Mouse (Mus musculus) urinary bladder, postnatal 10 days (tissue): ENCODE measurements at regions not wholly inside any gene's neighbourhood (a gene's known extent, or its start where the extent isn't known, plus 50 kb on each side); places are given as distances from the start of the nearest gene placed in this dataset.

Source experiments
- DNase-seq: peaks from one replicate; pipeline ENCODE4 v3.0.0; 2022; ENCODE audit warnings: low spot score

DNA sequence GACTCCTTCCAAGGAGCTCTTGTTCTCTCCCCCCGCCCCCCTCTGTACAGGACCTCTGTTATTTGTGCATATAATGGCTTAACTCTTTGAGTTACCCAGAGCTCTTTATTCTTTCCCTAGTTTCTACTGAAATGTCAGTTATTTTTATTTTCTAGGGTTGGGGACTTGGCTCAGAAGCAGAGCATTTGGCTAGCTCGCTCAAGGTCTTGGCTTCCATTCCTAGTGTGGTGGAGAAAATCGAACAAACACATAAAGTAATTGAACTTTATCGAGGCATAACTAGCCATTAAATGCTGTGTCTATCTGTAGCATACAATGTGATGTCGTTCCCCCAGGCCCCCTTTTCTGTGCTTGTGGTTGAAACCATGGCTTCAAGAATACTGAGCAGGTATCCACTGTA, 716.5 kb upstream of the Car8 start:
- no peak for DNase-seq

DNA sequence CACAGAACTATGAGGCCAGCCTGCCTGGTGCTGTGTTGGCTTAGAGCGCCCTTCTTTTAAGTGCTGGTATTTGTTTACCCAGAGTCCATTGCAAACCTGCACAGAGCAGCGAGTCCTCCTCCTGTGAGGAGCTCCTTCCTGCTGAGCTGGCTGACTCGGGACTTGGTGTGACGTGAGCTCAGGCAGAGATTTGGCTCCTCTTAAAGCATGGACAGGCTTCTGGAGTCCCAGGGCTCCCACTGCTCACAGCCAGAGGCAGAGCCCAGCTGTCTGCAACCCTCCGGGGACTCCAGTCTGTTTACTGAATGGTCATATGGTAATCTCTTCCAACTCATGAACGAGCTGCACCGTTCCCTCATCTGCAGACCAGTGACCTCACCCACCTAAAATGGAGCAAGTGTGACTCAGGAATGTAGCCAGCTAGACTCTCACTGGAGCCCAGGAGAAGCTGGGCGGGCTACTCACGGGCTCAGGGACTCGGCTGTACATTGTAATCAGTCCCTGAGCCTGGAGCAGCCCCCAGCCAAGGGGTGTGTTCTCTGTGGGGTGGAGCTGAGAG, 715.6 kb upstream of the Car8 start:
- DNase-seq, result no peak

DNA sequence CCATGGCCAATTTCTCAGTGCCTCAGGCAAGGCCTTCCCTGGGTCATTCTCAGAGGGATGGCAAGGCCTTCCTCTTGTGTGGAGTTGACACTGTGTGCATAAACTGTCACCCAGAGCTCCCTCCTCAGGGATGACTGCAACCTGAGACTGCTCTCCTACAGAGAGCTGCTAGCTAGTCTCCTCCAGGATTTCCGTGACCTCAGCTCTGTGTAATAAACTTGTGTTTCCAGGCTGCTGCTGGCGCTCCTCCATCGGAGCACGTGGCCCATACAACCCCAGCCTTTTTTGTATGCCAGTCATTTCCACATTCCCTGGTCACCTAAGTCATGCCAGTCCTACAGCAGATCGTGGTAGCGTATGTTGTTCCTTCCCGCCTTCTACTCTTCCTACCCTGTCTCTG, 714.3 kb upstream of the Car8 start:
- no peak for DNase-seq

DNA sequence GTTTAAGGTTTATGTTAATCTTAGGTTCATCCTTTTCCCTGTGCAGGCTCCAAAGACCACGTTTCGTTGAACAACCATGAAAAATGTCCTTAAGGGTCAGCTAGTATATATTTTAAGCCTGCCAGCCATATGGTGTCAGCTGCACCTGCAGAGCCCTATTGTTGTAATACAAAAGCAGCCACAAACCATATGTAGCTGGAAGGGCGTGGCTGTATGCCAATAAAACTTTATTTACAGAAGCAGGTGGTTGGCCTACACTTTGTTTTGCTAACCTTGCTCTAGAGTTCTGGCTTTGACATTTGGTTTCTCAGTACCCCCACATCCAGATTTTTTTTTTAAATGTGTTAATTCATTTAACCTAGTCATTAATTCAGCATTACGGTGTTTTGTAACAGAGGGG, 711.1 kb upstream of the Car8 start:
- DNase-seq, result no peak

DNA sequence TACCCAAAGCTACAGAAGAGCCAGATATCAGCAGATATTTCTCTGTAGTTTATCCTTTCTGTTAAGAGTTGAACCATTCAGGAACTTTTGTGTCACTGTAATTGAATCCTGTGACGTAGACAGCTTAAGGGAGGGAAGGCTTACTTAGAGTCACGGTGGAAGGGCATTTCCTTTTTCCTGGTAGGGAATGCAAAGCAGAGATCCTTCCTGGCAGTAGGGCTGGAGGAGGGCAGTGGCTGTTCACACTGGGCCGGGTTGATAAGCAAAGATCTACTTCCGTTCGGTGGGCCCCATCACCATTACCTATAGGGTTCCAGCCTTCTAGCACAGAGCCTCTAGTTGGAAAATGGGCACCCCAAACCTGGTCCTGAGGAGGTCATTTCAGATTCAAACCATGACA, 710.7 kb upstream of the Car8 start:
- no peak for DNase-seq

DNA sequence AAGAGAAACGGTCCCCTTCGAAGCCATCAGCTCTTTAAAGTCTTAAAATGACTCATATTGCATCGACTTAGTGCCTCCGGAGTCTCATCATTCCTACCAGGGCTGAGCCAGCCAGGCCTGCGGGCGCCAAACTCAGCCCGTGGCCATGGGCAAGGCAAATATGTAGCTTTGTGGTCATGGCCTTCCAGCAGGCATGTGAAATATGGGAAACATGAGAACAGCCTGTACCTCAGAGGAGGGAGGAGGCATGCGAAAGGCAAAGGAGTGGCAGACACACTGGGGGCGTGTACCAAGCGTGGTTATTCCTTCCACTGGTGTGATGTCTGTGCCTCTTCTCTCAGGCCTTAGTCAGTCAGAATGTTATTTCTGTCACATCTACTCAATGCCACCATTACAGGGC, 706.3 kb upstream of the Car8 start:
- DNase-seq, result no peak

DNA sequence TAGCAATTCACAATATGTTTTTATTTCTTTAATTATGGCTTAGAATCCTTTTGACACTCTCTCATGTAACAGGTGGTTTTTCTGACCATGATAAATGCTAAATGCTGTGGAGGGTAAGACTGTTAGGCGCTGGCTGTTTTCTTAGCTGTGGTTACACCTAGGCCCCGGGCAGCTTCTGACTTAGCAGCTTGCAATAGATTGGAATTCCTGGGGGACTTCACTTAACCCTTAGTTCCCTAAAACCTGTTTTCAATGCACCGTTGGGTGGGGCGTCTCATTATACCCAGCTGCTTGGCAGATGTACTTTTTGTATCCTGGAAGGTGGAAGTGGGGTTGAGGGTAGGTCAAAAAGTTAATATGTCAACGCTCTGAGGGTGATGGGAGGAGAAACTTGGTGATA, 704.2 kb upstream of the Car8 start:
- DNase-seq, result no peak

DNA sequence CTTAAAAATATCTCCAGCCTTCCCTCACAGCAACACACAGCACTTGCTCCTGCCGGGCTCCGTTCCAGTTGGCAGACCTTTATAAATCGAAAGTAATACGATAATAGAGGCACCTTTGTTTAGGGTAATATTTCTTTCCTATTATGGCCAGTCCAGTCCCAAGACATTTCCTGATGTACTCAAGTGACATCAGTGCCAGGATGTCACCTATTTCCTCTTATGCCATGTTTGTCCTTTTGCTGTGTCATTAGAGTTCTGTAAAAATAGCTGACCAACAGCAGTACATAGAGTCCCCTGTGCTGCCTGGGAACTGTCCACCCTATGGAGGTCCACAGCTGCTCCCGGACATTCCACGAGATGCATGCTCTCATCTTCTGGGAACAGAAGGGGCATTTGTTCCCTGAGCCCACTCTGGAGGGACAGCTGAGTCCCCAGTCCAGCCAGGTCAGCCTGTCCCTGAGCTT, 700.1 kb upstream of the Car8 start:
- no peak for DNase-seq

DNA sequence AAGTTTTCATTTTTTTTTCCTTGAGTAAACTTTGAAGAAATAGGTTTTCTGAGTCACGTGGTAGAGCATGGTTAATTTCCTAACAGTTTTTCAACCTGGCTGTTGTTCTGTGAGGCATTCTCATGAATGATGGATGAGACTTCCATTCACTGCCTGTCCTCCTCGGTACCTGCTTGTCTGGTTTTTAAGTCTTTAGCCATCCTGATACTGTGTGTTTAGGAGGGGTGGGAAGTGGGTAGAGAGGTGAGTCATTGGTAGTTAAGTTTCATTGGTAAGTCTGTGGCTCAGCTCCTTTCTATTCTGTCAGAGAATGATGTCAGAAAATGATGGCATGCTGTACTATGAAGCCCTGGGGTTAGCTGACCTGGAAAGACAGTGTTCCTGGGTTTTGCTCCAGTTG, 697.1 kb upstream of the Car8 start:
- no peak for DNase-seq

DNA sequence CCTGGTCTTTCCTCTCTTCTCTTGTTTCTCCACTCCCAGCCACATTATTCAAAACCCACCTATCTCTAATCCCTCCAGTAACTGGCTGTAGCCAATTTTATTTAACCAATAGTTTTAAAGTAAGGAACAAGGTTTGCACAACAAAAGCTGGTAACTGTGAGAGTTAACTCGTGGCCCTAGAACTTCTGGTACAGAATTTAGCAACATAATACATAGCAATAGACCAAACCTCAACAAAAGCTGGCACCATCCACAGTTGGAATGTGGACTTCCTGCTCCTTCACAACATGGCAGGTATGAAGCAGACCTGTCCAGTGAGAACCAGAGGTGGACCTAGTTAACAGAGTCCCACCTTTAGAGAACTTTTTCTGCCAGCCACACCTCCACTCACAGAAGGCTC, 695.7 kb upstream of the Car8 start:
- no peak for DNase-seq

DNA sequence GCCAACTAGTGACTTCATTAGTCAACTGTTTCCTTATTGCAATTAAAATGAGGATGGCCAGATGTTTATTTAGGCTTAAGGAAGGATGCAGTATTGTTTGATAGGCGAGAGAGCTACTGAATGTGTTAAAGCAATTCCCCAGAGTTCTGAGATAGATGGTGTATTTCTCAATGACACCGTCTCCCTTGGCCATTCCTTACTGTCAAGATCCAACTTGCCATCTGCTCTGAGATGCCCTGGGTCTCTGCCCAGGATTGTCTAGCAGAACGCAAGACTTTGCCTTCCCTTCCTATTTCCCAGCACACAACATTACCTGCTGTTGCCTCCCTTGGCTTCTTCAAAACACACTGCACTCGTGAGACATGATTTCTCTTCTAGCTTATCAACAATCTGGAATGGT, 690.5 kb upstream of the Car8 start:
- DNase-seq, result no peak

DNA sequence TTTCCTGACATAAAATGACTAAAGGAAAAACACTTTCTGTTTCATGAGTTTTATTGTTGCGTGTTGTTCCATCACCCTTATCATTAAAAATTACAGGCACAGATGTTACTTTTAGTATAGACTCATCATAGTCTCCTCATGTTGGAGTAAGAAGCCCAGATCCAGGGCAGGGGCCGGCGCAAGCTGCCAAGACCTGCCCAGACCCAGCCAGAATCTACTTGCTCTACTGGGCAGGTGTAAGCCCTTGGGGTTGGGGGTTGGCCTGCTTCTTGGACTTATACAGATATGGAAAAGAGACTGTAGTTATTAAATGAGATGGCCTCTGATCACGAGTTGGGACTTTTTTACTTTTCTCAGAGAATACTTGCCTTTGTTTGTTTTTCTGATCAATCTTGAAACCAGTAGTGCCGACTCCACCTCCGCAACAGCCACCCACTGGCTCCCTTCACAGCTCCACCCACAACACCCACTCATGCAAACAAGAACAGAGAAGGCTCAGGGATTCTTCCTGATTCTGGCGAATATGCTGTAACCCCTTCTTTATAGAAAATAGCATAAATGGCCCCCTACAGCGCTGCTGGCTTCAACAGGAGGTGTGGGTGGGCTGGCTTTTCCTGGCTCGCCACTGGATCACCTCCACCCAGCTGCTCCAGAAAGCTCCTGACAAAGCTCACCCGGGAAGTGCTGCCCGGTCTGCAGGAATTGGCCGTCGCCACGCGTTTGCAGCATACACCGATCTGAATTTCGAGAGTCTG, 689.9 kb upstream of the Car8 start:
- DNase-seq, result no peak

DNA sequence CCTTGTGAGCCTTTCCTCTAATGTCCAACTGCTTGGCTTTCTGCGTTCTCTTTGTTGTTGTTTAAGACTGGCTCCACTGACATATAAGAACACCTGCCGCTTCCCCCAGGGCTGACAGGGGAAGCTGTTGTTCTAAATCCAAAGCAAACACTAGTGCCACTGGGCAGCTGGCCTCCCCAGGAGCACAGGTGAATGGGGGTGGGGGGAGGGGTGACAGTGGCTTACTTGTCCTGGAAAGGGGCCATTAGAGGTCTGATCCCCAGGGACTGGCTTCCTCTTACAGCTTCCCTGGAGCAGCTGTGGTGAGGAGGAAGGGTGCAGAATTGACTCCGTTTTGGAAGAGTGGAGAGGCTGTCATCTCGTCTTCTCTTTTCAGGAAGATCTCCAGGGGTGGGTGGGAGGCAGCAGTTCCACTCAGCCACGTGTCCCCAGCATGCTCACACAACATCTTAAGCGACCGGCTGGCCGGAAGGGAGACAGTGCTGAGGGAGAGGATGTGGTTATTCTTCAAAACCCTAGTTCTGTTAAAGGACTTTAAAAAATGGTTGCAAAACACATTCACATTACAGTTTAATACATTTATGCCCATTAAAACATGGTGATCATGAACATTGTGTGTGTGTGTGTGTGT, 688.5 kb upstream of the Car8 start:
- DNase-seq, result no peak

DNA sequence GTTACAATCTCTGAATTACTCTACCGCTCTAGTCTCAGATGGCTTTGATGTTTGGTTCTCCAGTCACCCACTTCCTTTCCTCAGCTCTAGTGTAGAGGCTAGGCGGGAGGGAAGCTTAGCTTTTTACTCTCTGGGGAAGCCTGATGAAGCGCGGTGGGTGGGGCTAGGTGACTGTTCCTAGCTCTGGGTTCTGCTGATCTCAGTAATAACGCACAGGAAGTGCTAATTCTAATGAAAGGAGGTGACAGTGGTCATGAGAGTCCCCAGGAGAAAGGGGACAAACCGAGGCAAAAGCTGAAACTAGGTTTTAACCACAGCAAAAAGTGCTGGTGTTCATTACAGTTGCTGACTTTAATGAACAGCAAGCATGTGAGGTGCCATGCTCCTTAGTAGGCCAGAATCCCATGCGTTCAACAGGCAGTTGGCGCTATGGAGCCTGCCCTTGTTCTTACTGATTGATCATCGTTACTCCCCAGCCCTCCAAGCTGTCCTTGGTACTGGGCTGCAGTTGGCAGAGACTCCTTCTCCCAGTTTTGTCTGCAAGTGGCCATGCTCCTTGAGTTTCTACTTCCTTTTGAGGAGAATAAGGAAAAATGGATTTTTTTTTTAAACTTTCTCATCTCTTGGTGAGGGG, 687.9 kb upstream of the Car8 start:
- DNase-seq, result no peak

DNA sequence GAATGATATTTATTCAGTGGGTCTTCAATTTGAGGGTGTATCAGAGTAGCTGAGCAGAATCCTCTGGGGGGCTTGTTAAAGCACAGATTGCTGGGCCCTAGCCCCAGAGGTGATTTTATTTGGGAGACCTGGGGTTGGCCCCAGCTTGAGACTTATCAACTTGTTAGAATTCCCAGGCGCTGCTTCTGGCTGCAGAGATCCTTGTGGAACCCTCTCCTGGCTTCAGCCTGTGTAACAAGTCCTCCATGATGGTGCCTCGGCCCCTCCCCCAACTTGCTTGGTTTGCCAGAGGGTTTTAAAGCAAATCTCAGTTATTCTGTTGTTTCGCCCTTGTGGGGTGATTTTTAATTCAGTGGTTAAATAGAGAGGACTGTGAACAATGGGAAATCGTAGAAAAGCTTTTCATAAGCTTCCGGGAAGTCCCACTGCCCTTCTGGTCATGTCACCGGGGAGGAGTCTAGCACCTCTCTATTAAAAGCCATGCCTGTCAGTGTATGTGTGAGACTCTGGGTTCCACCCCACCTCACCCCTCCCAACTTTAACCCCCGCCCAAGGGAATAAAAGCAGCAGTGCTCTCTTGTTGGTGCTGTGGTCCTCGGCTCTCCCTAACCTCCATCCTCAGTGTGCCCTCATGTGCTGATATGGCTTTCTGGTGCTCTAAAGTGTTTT, 684.0 kb upstream of the Car8 start:
- DNase-seq, result no peak

DNA sequence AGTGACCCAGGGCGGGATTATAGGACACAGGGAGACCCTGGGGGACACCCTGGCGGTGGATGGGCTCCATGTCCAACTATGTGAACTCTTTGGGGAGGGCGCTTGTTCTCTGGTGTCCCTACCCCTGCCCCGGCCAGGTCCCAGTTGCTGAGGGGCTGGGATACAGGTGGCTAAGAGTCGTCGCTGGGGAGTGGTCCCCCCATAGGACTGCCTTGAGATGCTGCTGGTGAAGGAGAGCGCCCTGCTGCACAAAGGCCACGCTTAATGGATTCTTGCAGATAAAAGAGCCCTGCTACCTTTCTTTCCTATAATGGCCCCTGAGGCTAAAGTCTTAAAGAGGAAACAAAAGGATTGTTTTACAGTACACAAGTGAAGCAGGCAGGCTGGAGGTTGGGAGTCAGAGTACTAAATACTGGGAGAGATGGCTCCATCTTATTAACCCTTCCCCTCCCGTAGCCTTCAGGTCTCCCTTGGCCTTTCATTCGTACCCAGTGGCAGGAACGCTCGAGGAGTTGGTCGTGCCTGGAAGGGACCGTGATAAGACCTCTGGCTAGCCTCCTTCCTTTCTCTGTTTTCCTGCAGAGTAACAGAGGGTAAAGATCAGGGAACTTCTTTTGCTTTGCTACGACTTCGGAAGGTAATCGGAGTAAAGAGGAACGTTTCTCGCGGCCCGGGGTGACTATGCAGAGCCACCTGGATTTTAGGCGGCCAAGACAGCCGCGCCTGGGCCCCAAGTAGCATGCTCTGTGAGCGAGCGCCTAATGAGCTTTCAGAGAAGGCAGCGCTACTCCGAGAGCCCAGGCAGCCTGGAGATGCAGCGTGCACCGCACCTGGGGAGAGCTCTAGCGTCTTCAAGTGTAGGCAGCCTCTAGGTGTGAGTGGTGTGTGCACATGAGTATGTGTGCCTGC, 682.9 kb upstream of the Car8 start:
- no peak for DNase-seq

DNA sequence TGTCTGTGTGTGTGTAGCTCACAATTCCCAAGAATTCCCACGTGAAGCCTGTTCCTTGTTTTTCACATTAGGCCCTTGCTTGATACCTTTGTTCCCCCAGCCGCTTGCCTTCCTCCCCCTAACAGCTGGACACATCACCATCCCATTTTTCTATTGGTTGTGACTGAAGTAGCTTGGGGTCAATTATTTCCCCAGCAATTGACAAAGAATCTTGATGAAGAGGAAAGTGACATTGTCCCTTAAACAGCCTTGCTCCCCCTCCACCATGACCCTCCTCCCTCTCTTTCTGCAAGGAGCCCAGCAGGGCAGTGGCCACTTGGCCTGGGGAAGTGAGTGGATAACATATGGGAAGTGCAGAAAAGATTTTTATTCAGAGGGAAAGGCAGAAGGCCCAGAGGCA, 681.5 kb upstream of the Car8 start:
- no peak for DNase-seq

DNA sequence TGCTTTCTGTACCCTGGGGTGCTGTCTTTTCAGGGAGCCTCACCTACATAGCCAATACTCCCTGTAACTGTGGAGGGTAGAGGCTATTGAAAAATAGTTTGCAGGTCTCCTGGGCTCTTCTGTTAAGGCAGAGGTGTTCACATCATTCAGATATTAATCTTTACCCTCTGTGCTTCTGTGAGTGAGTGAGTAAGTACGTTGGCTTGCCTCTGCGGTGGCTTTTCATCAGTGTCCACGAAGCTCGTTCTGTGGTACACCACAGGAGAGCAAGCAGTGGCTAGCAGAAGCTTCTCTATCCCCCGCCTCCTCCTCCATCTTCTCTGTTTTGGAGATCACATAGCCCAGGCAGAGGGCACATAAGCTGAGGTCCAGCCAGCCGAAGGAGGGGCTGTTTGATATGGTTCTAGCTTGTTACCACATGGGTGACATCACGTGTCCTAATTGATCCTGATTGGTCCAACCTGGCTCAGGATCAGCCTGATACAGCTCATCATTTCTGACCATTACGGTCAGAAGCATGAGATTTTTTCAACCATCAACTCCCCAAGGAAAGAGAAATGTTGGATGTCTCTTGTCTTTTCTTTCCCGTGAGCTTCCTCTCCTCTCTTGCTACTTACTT, 680.6 kb upstream of the Car8 start:
- no peak for DNase-seq
